Comparison of ENCODE assay signal across 8 mouse cellular contexts in genomic region chr6:145815200-145815599, GRCm38 (mm10). TPM values are rescaled to one million over a fixed set of nuclear protein-coding genes. Genes with fewer than 3 reads are reported as not detected.
A peak's percentile ranks its signal among the peaks of the same experiment; 100 is the strongest.
DNase-seq lines count a peak whose midpoint lies in the region; ATAC-seq and TF ChIP-seq lines count a peak whose summit lies in the region.

No protein-coding gene starts in this region.

- peak; percentile 36 for TF ChIP-seq CTCF in heart, adult 2 months (IDR thresholded peaks at IDR 0.05)
- TF ChIP-seq CTCF in left cerebral cortex, adult 2 months (IDR thresholded peaks at IDR 0.05), result peak; percentile 11; the same call in 1 of the 2 replicates

- H3K36me3 ChIP-seq in heart, adult 2 months (ENCODE audit: control insufficient read depth, insufficient read depth, low read length), result peaks cover 3% of the 10 kb centered on the region; the same call in 1 of the 2 replicates
- H3K36me3 ChIP-seq in heart, embryonic 12.5 days, result peaks cover 64% of the 10 kb centered on the region
- peaks cover 51% of the 10 kb centered on the region; the same call in 1 of the 2 replicates for H3K36me3 ChIP-seq in embryonic facial prominence, embryonic 14.5 days (ENCODE audit: control insufficient read depth, insufficient read depth, low read length)

- no peak for TF ChIP-seq POLR2A in heart, adult 2 months (IDR thresholded peaks at IDR 0.05; ENCODE audit: insufficient read depth, low read depth, low read length)

- intact Hi-C loops in heart, adult 2 months (cut with DNase I), result no loop called here
- intact Hi-C loops in left cerebral cortex, adult 2 months (cut with DNase I), result no loop called here
- intact Hi-C loops in left cerebral cortex, postnatal 36 days (cut with DNase I), result no loop called here

- ATAC-seq in heart, embryonic 12.5 days (ENCODE audit: insufficient number of reproducible peaks, low FRiP score), result no peak
- ATAC-seq in embryonic facial prominence, embryonic 14.5 days (ENCODE audit: low read depth), result no peak

- no peak overlapping the region for H3K4me2 ChIP-seq in heart, embryonic 12.5 days
- H3K4me2 ChIP-seq in embryonic facial prominence, embryonic 14.5 days (ENCODE audit: low read depth, low read length), result no peak overlapping the region

- TF ChIP-seq EP300 in heart, adult 2 months (IDR thresholded peaks at IDR 0.05; ENCODE audit: insufficient read depth, low read depth, low read length), result no peak

- no peak overlapping the region for H3K4me3 ChIP-seq in heart, adult 2 months
- H3K4me3 ChIP-seq in heart, embryonic 12.5 days, result no peak overlapping the region
- no peak overlapping the region for H3K4me3 ChIP-seq in left cerebral cortex, adult 2 months
- H3K4me3 ChIP-seq in embryonic facial prominence, embryonic 14.5 days (ENCODE audit: low read depth, low read length), result no peak overlapping the region

- H3K9ac ChIP-seq in heart, adult 2 months (ENCODE audit: low read depth, low read length), result no peak overlapping the region
- H3K9ac ChIP-seq in heart, embryonic 12.5 days, result no peak overlapping the region
- no peak overlapping the region for H3K9ac ChIP-seq in embryonic facial prominence, embryonic 14.5 days (ENCODE audit: low read depth, low read length)

- no peaks in the 10 kb centered on the region for H3K9me3 ChIP-seq in heart, embryonic 12.5 days (replicated peaks)
- no peaks in the 10 kb centered on the region for H3K9me3 ChIP-seq in embryonic facial prominence, embryonic 14.5 days (ENCODE audit: control insufficient read depth, low read length)

- WGBS in heart, adult 2 months, result 62% methylated on average over 15 of the region's 15 CpGs
- WGBS in heart, embryonic 12.5 days, result 26% methylated on average over 15 of the region's 15 CpGs
- WGBS in embryonic facial prominence, embryonic 14.5 days, result 36% methylated on average over 15 of the region's 15 CpGs

- no peaks in the 10 kb centered on the region; the same call in 1 of the 2 replicates for H3K4me1 ChIP-seq in heart, adult 2 months (ENCODE audit: control insufficient read depth, insufficient read depth, low read length)
- H3K4me1 ChIP-seq in heart, embryonic 12.5 days (replicated peaks), result peaks cover 10% of the 10 kb centered on the region; the same call in 1 of the 2 replicates
- no peaks in the 10 kb centered on the region for H3K4me1 ChIP-seq in embryonic facial prominence, embryonic 14.5 days (ENCODE audit: control insufficient read depth, insufficient read depth, low read length)

- no peak for DNase-seq in heart, adult 2 months
- no peak for DNase-seq in left cerebral cortex, adult 2 months (ENCODE audit: extremely low spot score in 1 of 2, low spot score in 2 of 2)
- no peak for DNase-seq in left cerebral cortex, postnatal 36 days (ENCODE audit: low spot score in 2 of 2)
- peak; percentile 66 for DNase-seq in ES-CJ7 (ENCODE audit: low read depth, low spot score)
- peak; percentile 20 for DNase-seq in embryonic facial prominence, embryonic 14.5 days (ENCODE audit: low spot score)
- no peak for DNase-seq in adrenal gland, adult (ENCODE audit: inconsistent age in 2 of 2, low spot score in 1 of 2)
- DNase-seq in spleen, adult 12 weeks (ENCODE audit: low spot score), result no peak

- no peak overlapping the region for H3K27ac ChIP-seq in heart, adult 2 months
- H3K27ac ChIP-seq in heart, embryonic 12.5 days (ENCODE audit: poor library complexity, severe bottlenecking), result no peak overlapping the region
- H3K27ac ChIP-seq in left cerebral cortex, adult 2 months, result no peak overlapping the region
- H3K27ac ChIP-seq in embryonic facial prominence, embryonic 14.5 days (replicated peaks; ENCODE audit: low read depth, low read length), result no peak overlapping the region

- no peaks in the 10 kb centered on the region for H3K79me2 ChIP-seq in heart, adult 2 months (replicated peaks; ENCODE audit: control insufficient read depth, insufficient read depth, low read length)

- no peaks in the 10 kb centered on the region for H3K27me3 ChIP-seq in heart, adult 2 months (ENCODE audit: control insufficient read depth, insufficient read depth, low read length)
- no peaks in the 10 kb centered on the region for H3K27me3 ChIP-seq in heart, embryonic 12.5 days (replicated peaks)
- H3K27me3 ChIP-seq in embryonic facial prominence, embryonic 14.5 days (replicated peaks; ENCODE audit: control insufficient read depth, insufficient read depth, low read length), result no peaks in the 10 kb centered on the region

RNA-seq across cellular contexts. Expression of gene Bhlhe41, which starts 50.2 kb away (rescaled TPM):
- total RNA-seq in heart, adult 2 months (2021), result 10 to 100 TPM; 10.4 to 32.3 TPM
- 4.7 and 4.9 TPM in 2 replicates for polyA plus RNA-seq in heart, adult 2 months (2012; rRNA removed)
- polyA plus RNA-seq in heart, embryonic 12.5 days (2016; fragmentation: Nextera tagmentation; extraction: Ambion mirVana), result 6.5 and 6.9 TPM in 2 replicates
- 10 to 100 TPM; 30.0 to 37.3 TPM for total RNA-seq in left cerebral cortex, adult 2 months (2021)
- 10 to 100 TPM; 31.8 to 33.9 TPM for total RNA-seq in left cerebral cortex, postnatal 36 days (2021)
- polyA plus RNA-seq in embryonic facial prominence, embryonic 14.5 days (2014; fragmentation: Nextera tagmentation; extraction: Ambion mirVana), result 3.0 and 3.3 TPM in 2 replicates

Comparison
In these comparisons a context has a peak if more than half of its experiments do, and no peak if none do; other contexts are left out.
1. DNase-seq: peak in ES-CJ7 (single experiment) and embryonic facial prominence, embryonic 14.5 days (single experiment); none in heart, adult 2 months (0 of 2), left cerebral cortex, adult 2 months (0 of 2), left cerebral cortex, postnatal 36 days (0 of 2), adrenal gland, adult (0 of 2) and spleen, adult 12 weeks (single experiment).